Mouse (Mus musculus): Measurements from ENCODE around the gene Fam163b. TPM values are rescaled to one million over a fixed set of nuclear protein-coding genes. Genes with fewer than 3 reads are reported as not detected.

The Fam163b gene
- polyA plus RNA-seq, 1 experiment from 2014 or later: 0.07 TPM

DNA sequence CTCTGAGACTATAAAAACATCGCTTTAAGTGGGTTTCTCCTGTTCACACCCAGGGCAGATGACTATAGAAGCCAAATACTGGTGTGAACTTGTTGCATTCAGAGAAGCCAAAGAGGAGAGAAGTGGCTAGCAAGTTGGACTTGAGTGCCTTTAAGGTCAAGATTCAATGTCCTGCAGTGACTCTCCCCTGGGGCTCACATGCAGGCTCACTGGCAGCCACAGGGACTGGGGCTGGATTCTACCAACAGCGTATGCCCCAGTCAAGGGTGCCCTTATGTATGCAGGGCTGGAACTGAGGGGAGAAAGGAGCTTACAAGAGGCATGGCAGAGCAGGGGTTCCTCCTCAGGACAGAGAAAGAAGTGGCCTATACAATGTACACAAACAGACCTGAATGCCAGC, 22.5 kb downstream of the Fam163b start:
- Histone ChIP-seq H3K27ac (replicated peaks) (no peak overlapping the region), H3K36me3 (ENCODE audit: control insufficient read depth, insufficient read depth, low read length) (no peaks in the 10 kb centered on the region), H3K9me3 (ENCODE audit: control insufficient read depth, low read length) (no peaks in the 10 kb centered on the region), H3K4me1 (replicated peaks; ENCODE audit: control insufficient read depth, insufficient read depth) (no peaks in the 10 kb centered on the region), H3K4me2 (replicated peaks; ENCODE audit: low read depth) (no peak overlapping the region), H3K9ac (ENCODE audit: low read length) (no peak overlapping the region), H3K4me3 (ENCODE audit: low read depth, low read length) (no peak overlapping the region), H3K27me3 (ENCODE audit: control insufficient read depth, insufficient read depth, low read length) (no peaks in the 10 kb centered on the region)
- WGBS: 83% methylated on average over 2 of the region's 2 CpGs
- ATAC-seq (ENCODE audit: low FRiP score, low TSS enrichment) (no peak), DNase-seq (ENCODE audit: low spot score) (no peak)
- TF ChIP-seq EP300 (optimal IDR thresholded peaks at IDR 0.05): no peak
- no peak for TF ChIP-seq CTCF (IDR thresholded peaks at IDR 0.05; ENCODE audit: low read depth)

- Histone ChIP-seq H3K9me3 (ENCODE audit: control insufficient read depth, low read length) (no peaks in the 10 kb centered on the region), H3K4me3 (ENCODE audit: low read depth, low read length) (no peak overlapping the region), H3K36me3 (ENCODE audit: control insufficient read depth, insufficient read depth, low read length) (no peaks in the 10 kb centered on the region), H3K27ac (replicated peaks) (no peak overlapping the region), H3K27me3 (ENCODE audit: control insufficient read depth, insufficient read depth, low read length) (no peaks in the 10 kb centered on the region), H3K9ac (ENCODE audit: low read length) (no peak overlapping the region), H3K4me2 (replicated peaks; ENCODE audit: low read depth) (no peak overlapping the region), H3K4me1 (replicated peaks; ENCODE audit: control insufficient read depth, insufficient read depth) (no peaks in the 10 kb centered on the region)
- no peak for DNase-seq (ENCODE audit: low spot score)
- no peak for ATAC-seq (ENCODE audit: low FRiP score, low TSS enrichment)
- WGBS: 33% methylated on average over 4 of the region's 4 CpGs
- TF ChIP-seq EP300 (optimal IDR thresholded peaks at IDR 0.05): no peak
- TF ChIP-seq CTCF (IDR thresholded peaks at IDR 0.05; ENCODE audit: low read depth): no peak
These were observed 23.8 kb downstream of the Fam163b start for GRCm38 (mm10) chr2:27118452-27118851.

- Histone ChIP-seq H3K9me3 (ENCODE audit: control insufficient read depth, low read length) (no peaks in the 10 kb centered on the region), H3K27ac (replicated peaks) (no peak overlapping the region), H3K27me3 (ENCODE audit: control insufficient read depth, insufficient read depth, low read length) (no peaks in the 10 kb centered on the region), H3K4me2 (replicated peaks; ENCODE audit: low read depth) (no peak overlapping the region), H3K4me3 (ENCODE audit: low read depth, low read length) (no peak overlapping the region), H3K4me1 (replicated peaks; ENCODE audit: control insufficient read depth, insufficient read depth) (no peaks in the 10 kb centered on the region), H3K36me3 (ENCODE audit: control insufficient read depth, insufficient read depth, low read length) (no peaks in the 10 kb centered on the region), H3K9ac (ENCODE audit: low read length) (no peak overlapping the region)
- ATAC-seq (ENCODE audit: low FRiP score, low TSS enrichment) (no peak), DNase-seq (ENCODE audit: low spot score) (no peak)
- TF ChIP-seq EP300 (optimal IDR thresholded peaks at IDR 0.05) (no peak), CTCF (IDR thresholded peaks at IDR 0.05; ENCODE audit: low read depth) (no peak)
- 78% methylated on average over 10 of the region's 10 CpGs for WGBS
These were observed 28.1 kb downstream of the Fam163b start for GRCm38 (mm10) chr2:27114169-27114568.

DNA sequence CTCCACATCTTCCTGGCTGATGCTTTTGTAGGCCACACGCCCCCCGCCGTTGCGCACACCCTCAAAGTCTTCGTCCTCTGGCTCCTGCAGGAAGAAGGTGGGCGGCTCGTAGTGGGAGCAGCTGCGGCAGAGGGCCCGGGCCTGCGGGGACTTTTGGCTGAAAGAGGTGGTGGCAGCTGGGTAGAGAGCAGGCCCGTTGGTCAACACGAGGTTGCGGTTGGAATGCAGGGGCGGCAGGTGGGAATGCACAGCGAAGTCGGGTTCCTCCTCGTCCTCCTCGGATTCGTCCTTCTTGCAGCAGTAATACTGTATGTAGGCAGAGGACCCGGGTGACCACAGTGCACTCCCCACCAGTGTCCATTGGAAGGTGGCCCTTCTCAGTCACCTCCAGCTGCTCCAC, 29.7 kb downstream of the Fam163b start:
- no peak for TF ChIP-seq EP300 (optimal IDR thresholded peaks at IDR 0.05)
- TF ChIP-seq CTCF (IDR thresholded peaks at IDR 0.05; ENCODE audit: low read depth): no peak
- no peak overlapping the region for H3K9ac ChIP-seq (ENCODE audit: low read length)
- H3K4me1 ChIP-seq (replicated peaks; ENCODE audit: control insufficient read depth, insufficient read depth): no peaks in the 10 kb centered on the region
- no peak for ATAC-seq (ENCODE audit: low FRiP score, low TSS enrichment)
- WGBS: 80% methylated on average over 20 of the region's 20 CpGs
- no peak overlapping the region for H3K4me2 ChIP-seq (replicated peaks; ENCODE audit: low read depth)
- H3K4me3 ChIP-seq (ENCODE audit: low read depth, low read length): no peak overlapping the region
- H3K27me3 ChIP-seq (ENCODE audit: control insufficient read depth, insufficient read depth, low read length): no peaks in the 10 kb centered on the region
- H3K27ac ChIP-seq (replicated peaks): no peak overlapping the region
- no peaks in the 10 kb centered on the region for H3K9me3 ChIP-seq (ENCODE audit: control insufficient read depth, low read length)
- no peak for DNase-seq (ENCODE audit: low spot score)
- H3K36me3 ChIP-seq (ENCODE audit: control insufficient read depth, insufficient read depth, low read length): no peaks in the 10 kb centered on the region

DNA sequence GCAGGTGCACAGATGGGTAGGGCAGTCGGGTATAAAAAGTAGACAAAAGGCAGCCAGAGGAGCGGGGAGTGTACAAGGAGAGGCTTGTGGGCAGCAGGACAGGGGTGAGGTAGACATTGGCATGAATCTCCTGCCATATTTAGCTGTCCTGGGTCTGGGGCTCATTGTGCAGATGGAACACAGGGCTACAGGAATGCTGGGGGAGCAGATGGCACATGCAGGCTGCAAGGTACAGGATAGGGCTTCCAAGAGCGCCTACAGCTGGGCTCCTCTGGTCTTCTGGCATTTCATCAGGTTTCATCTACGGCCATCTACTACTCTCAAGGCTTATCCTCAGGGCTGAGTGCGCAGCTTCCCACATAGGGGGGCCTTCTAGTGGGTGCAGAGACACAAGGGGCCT, 33.2 kb downstream of the Fam163b start:
- Histone ChIP-seq H3K9me3 (ENCODE audit: control insufficient read depth, low read length) (no peaks in the 10 kb centered on the region), H3K36me3 (ENCODE audit: control insufficient read depth, insufficient read depth, low read length) (no peaks in the 10 kb centered on the region), H3K4me1 (replicated peaks; ENCODE audit: control insufficient read depth, insufficient read depth) (no peaks in the 10 kb centered on the region), H3K4me3 (ENCODE audit: low read depth, low read length) (no peak overlapping the region), H3K27me3 (ENCODE audit: control insufficient read depth, insufficient read depth, low read length) (no peaks in the 10 kb centered on the region), H3K4me2 (replicated peaks; ENCODE audit: low read depth) (no peak overlapping the region), H3K9ac (ENCODE audit: low read length) (no peak overlapping the region), H3K27ac (replicated peaks) (no peak overlapping the region)
- DNase-seq (ENCODE audit: low spot score) (no peak), ATAC-seq (ENCODE audit: low FRiP score, low TSS enrichment) (no peak)
- TF ChIP-seq CTCF (IDR thresholded peaks at IDR 0.05; ENCODE audit: low read depth): no peak
- no peak for TF ChIP-seq EP300 (optimal IDR thresholded peaks at IDR 0.05)
- WGBS: 78% methylated on average over 5 of the region's 5 CpGs

- no peak overlapping the region for H3K4me2 ChIP-seq (replicated peaks; ENCODE audit: low read depth)
- no peaks in the 10 kb centered on the region for H3K9me3 ChIP-seq (ENCODE audit: control insufficient read depth, low read length)
- DNase-seq (ENCODE audit: low spot score) (no peak), ATAC-seq (ENCODE audit: low FRiP score, low TSS enrichment) (no peak)
- H3K4me3 ChIP-seq (ENCODE audit: low read depth, low read length): no peak overlapping the region
- TF ChIP-seq EP300 (optimal IDR thresholded peaks at IDR 0.05): no peak
- no peak for TF ChIP-seq CTCF (IDR thresholded peaks at IDR 0.05; ENCODE audit: low read depth)
- no peaks in the 10 kb centered on the region for H3K36me3 ChIP-seq (ENCODE audit: control insufficient read depth, insufficient read depth, low read length)
- H3K9ac ChIP-seq (ENCODE audit: low read length): no peak overlapping the region
- no peak overlapping the region for H3K27ac ChIP-seq (replicated peaks)
- H3K4me1 ChIP-seq (replicated peaks; ENCODE audit: control insufficient read depth, insufficient read depth): no peaks in the 10 kb centered on the region
- no peaks in the 10 kb centered on the region for H3K27me3 ChIP-seq (ENCODE audit: control insufficient read depth, insufficient read depth, low read length)
- 75% methylated on average over 2 of the region's 2 CpGs for WGBS
These were observed 34.1 kb downstream of the Fam163b start for GRCm38 (mm10) chr2:27108144-27108543.
